Mouse (Mus musculus): ENCODE data around the gene Inpp4a.

Inpp4a gene

GRCm38 (mm10) chr1:37322690-37323089 is 23.0 kb downstream of the Inpp4a start:
- DNase-seq (ENCODE audit: low spot score), result no peak

GRCm38 (mm10) chr1:37323208-37323607 is 23.5 kb downstream of the Inpp4a start:
- DNase-seq (ENCODE audit: low spot score), result no peak

- no peak for DNase-seq (ENCODE audit: low spot score)
Measured at GRCm38 (mm10) chr1:37324569-37324968, 24.9 kb downstream of the Inpp4a start.

- no peak for DNase-seq (ENCODE audit: low spot score)
Measured at GRCm38 (mm10) chr1:37327311-37327710, 27.6 kb downstream of the Inpp4a start.

- DNase-seq (ENCODE audit: low spot score), result no peak
Measured at GRCm38 (mm10) chr1:37329132-37329531, 29.5 kb downstream of the Inpp4a start.

- DNase-seq (ENCODE audit: low spot score), result no peak
Measured at GRCm38 (mm10) chr1:37329831-37330230, 30.2 kb downstream of the Inpp4a start.

GRCm38 (mm10) chr1:37332756-37333155 is 33.1 kb downstream of the Inpp4a start:
- DNase-seq (ENCODE audit: low spot score), result no peak

GRCm38 (mm10) chr1:37333741-37334440 is 34.2 kb downstream of the Inpp4a start:
- DNase-seq (ENCODE audit: low spot score), result no peak

- no peak for DNase-seq (ENCODE audit: low spot score)
Measured at GRCm38 (mm10) chr1:37336022-37336421, 36.4 kb downstream of the Inpp4a start.

- no peak for DNase-seq (ENCODE audit: low spot score)
Measured at GRCm38 (mm10) chr1:37336794-37337193, 37.1 kb downstream of the Inpp4a start.

- DNase-seq (ENCODE audit: low spot score), result no peak
Measured at GRCm38 (mm10) chr1:37337273-37337672, 37.6 kb downstream of the Inpp4a start.

GRCm38 (mm10) chr1:37339144-37339543 is 39.5 kb downstream of the Inpp4a start:
- no peak for DNase-seq (ENCODE audit: low spot score)

GRCm38 (mm10) chr1:37341347-37341746 is 41.7 kb downstream of the Inpp4a start:
- no peak for DNase-seq (ENCODE audit: low spot score)

- DNase-seq (ENCODE audit: low spot score), result no peak
Measured at GRCm38 (mm10) chr1:37341914-37342313, 42.2 kb downstream of the Inpp4a start.

- DNase-seq (ENCODE audit: low spot score), result no peak
Measured at GRCm38 (mm10) chr1:37342524-37342923, 42.9 kb downstream of the Inpp4a start.

GRCm38 (mm10) chr1:37343265-37343664 is 43.6 kb downstream of the Inpp4a start:
- DNase-seq (ENCODE audit: low spot score), result no peak

GRCm38 (mm10) chr1:37344223-37344916 is 44.7 kb downstream of the Inpp4a start:
- DNase-seq (ENCODE audit: low spot score), result no peak

GRCm38 (mm10) chr1:37347361-37348080 is 47.9 kb downstream of the Inpp4a start:
- DNase-seq (ENCODE audit: low spot score), result peak; percentile 68

GRCm38 (mm10) chr1:37350886-37351651 is 51.4 kb downstream of the Inpp4a start:
- peak; percentile 21 for DNase-seq (ENCODE audit: low spot score)

GRCm38 (mm10) chr1:37351961-37352360 is 52.3 kb downstream of the Inpp4a start:
- no peak for DNase-seq (ENCODE audit: low spot score)

GRCm38 (mm10) chr1:37353456-37353855 is 53.8 kb downstream of the Inpp4a start:
- DNase-seq (ENCODE audit: low spot score), result no peak

- DNase-seq (ENCODE audit: low spot score), result peak; percentile 52
Measured at GRCm38 (mm10) chr1:37355492-37355891, 55.8 kb downstream of the Inpp4a start.

Data from adipocyte (in vitro differentiated cells).